Mouse (Mus musculus) layer of hippocampus, adult 9-10 months (tissue): Measurements from ENCODE around the gene Lzic.
"Not testable (repeated sequence)": the region's sequence is repeated elsewhere in the genome, so short reads cannot be mapped to it uniquely, and the experiment has no call there.

Experiments
- DNase-seq: peaks from one replicate; pipeline ENCODE4 v3.0.0; 2022; ENCODE audit warnings: low spot score

The Lzic gene

GRCm38 (mm10) chr4:149485053-149485824, at the start of gene Lzic, which contains the start of gene Nmnat1:
TSS of gene Lzic (plus strand) at chr4:149485229.
TSS of gene Nmnat1 (minus strand) at chr4:149485202.
- DNase-seq = peak; percentile 60

GRCm38 (mm10) chr4:149440576-149440975, 44.5 kb upstream of the Lzic start:
- DNase-seq = no peak

- no peak for DNase-seq
Observed at GRCm38 (mm10) chr4:149442436-149442835, 42.6 kb upstream of the Lzic start.

GRCm38 (mm10) chr4:149444465-149444864, 40.6 kb upstream of the Lzic start:
- no peak for DNase-seq

- DNase-seq = peak; percentile 62
Observed at GRCm38 (mm10) chr4:149444964-149445701, 39.9 kb upstream of the Lzic start.

- DNase-seq = no peak
Observed at GRCm38 (mm10) chr4:149445868-149446267, 39.2 kb upstream of the Lzic start.

- no peak for DNase-seq
Observed at GRCm38 (mm10) chr4:149446309-149446708, 38.7 kb upstream of the Lzic start.

- DNase-seq = no peak
Observed at GRCm38 (mm10) chr4:149450636-149451035, 34.4 kb upstream of the Lzic start.

- DNase-seq = no peak
Observed at GRCm38 (mm10) chr4:149453656-149454055, 31.4 kb upstream of the Lzic start.

GRCm38 (mm10) chr4:149454263-149454662, 30.8 kb upstream of the Lzic start:
- DNase-seq = no peak

- DNase-seq = no peak
Observed at GRCm38 (mm10) chr4:149454879-149455278, 30.1 kb upstream of the Lzic start, which contains the start of gene Rbp7. TSS of gene Rbp7 (minus strand) at chr4:149454978.

- DNase-seq = not testable (repeated sequence)
Observed at GRCm38 (mm10) chr4:149457163-149457562, 27.9 kb upstream of the Lzic start.

- no peak for DNase-seq
Observed at GRCm38 (mm10) chr4:149457831-149458430, 27.1 kb upstream of the Lzic start.

GRCm38 (mm10) chr4:149458526-149458925, 26.5 kb upstream of the Lzic start:
- DNase-seq = no peak

GRCm38 (mm10) chr4:149459425-149459824, 25.6 kb upstream of the Lzic start:
- no peak for DNase-seq

- DNase-seq = not testable (repeated sequence)
Observed at GRCm38 (mm10) chr4:149460475-149460874, 24.6 kb upstream of the Lzic start.

- DNase-seq = no peak
Observed at GRCm38 (mm10) chr4:149461579-149462304, 23.3 kb upstream of the Lzic start.

GRCm38 (mm10) chr4:149462305-149462971, 22.6 kb upstream of the Lzic start:
- DNase-seq = no peak

- no peak for DNase-seq
Observed at GRCm38 (mm10) chr4:149463435-149463950, 21.5 kb upstream of the Lzic start.

- DNase-seq = no peak
Observed at GRCm38 (mm10) chr4:149469557-149469956, 15.5 kb upstream of the Lzic start.

GRCm38 (mm10) chr4:149475096-149475495, 9.9 kb upstream of the Lzic start:
- DNase-seq = no peak
